Mouse (Mus musculus) G1E (cell line): Measurements from ENCODE around the gene Pde3a.

Experiments
- CTCF ChIP-seq: IDR thresholded peaks from 2 replicates; pipeline ENCODE4 v1.5.1; 2012; ENCODE audit warnings: low read depth, low read length, inconsistent platforms, mixed read lengths
- GATA2 ChIP-seq: IDR thresholded peaks from 2 replicates; pipeline ENCODE4 v1.6.1; 2012; ENCODE audit warnings: low read depth, low read length, inconsistent platforms, borderline replicate concordance
- TAL1 ChIP-seq: conservative IDR thresholded peaks from 2 replicates; pipeline ENCODE4 v1.6.1; 2012; ENCODE audit warnings: low read depth, low read length, inconsistent platforms, mixed read lengths

DNA sequence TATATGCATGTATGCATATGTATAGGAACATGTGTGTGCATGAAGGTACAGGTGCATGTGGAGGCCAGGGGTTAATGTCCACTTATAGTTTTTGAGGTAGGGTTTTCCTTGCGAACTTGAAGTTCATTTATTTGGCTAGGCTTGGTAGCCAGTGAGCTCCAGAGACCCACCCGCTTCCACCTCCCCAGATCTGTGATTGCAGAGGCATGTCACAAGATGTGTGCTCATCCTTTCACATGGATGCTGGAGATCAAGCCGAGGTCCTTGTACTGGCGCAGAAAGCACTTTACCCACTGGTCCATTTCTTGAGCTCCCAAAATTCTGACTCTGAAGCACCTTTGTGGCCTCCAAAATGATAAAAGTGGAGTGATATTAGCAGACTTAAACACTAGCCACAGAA is 245.8 kb downstream of the Pde3a start:
- no peak for TF ChIP-seq CTCF
- no peak for TF ChIP-seq TAL1
- TF ChIP-seq GATA2 = no peak
